Mouse (Mus musculus): ENCODE data around the gene Gckr. TPM values are rescaled to one million over a fixed set of nuclear protein-coding genes. Genes with fewer than 3 reads are reported as not detected.
"Not testable (repeated sequence)": the region's sequence is repeated elsewhere in the genome, so short reads cannot be mapped to it uniquely, and the experiment has no call there.

The Gckr gene
- total RNA-seq, 2 experiments from 2014 or later, result 0.22 to 0.36 TPM

GRCm38 (mm10) chr5:31294964-31295605 lies 2.2 kb upstream of the Gckr start:
- peak in 1 of 2 experiments; percentile 29 for DNase-seq (ENCODE audit: low spot score in 2 of 2)

DNA sequence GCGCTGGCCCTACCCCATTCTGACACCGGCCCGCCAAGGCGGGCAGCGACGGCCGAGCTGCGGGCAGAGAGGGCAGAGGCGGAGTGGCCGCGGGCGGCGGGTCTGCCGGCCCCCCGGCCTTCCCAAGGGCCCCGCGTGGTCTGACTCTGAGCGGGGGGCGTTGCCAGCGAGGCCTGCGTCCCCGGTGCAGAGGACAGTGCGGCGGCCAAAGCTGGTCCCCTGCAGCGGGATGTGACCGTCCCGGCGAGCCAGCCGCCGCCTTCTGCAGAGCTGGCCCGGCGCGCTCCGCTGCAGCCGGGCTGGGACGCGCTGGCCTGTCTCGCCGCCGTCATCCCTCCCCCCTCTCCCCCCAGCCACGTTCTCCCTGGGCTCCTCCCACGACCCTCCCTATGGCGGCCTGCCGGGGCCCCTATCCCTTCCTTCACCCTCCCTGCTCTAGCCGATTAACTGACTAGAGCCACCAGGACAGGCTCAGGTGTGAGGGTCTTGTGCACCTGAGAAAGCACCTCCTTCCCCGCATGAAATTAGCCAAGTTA lies 1.6 kb upstream of the Gckr start, which contains the start of gene Fndc4:
Gene Fndc4, minus strand, starts transcription at position 475 of the 536 bp plus-strand sequence.
- peak; percentile 25 to 38 for DNase-seq (ENCODE audit: low spot score in 2 of 2)

- DNase-seq (ENCODE audit: low spot score in 2 of 2), result no peak
Measured at GRCm38 (mm10) chr5:31297981-31298380, 738 bp downstream of the Gckr start.

GRCm38 (mm10) chr5:31298486-31298885 lies 1.2 kb downstream of the Gckr start:
- no peak for DNase-seq (ENCODE audit: low spot score in 2 of 2)

GRCm38 (mm10) chr5:31301866-31302265 lies 4.6 kb downstream of the Gckr start:
- DNase-seq (ENCODE audit: low spot score in 2 of 2), result no peak

DNA sequence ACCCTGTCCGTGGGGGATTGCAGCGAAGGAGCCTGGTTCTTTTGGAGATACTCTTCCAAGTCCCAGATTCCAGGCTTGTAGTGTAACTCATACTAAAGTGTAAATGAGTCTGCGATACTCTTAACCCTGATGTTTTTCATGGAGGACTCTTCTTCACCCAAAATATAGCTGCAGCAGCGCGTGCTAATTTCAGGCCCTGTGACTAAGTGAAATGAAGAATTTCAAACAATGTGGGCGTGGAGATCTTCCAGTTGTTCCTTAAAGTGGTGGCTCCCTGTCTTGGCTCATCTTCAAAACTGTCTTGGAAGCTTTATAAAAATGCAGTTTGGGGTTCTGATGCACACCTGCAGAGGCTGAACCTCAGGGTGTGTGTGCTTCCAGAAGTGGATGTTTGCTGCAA lies 5.8 kb downstream of the Gckr start:
- no peak for DNase-seq (ENCODE audit: low spot score in 2 of 2)

DNA sequence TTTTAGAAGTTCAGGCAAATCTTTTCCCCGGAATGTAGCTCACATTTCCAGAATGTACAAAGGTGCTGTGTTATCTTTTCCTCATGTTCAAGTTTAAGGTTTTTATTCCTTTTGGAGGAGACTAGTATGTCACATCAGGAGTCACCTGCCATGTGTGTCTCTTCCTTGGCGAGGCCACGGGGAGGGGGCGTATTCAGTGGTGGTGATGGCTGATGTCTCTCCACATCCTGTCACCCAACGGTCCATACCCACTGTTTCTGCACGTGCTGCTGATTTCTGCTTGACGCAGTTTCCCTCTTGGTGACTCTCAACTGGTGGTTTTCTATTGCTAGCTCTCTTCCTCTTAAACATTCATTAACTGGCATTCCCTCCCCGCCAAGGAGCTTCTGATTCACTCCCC lies 15.6 kb downstream of the Gckr start:
- no peak for DNase-seq (ENCODE audit: low spot score in 2 of 2)

DNA sequence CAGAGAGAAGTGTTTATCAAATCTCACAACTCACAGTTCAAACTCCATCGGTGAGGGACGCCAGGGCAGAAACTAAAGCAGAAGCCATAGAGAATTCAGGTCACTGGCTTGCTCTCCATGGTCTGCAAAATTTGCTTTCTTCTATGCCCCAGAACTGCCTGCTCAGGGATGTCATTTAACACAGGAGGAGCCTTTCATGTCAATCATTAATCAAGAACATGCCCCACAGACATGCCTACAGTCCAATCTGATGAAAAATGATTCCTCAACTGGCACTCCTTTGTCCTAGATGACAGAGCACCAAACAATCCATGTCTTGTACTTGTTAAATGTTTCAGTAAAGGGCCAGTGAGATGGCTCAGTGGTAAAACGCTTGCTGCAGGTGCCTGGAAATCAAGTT lies 25.5 kb downstream of the Gckr start:
- no peak for DNase-seq (ENCODE audit: low spot score in 2 of 2)

- DNase-seq (ENCODE audit: low spot score in 2 of 2), result no peak
Measured at GRCm38 (mm10) chr5:31324085-31324484, 26.8 kb downstream of the Gckr start.

- DNase-seq (ENCODE audit: low spot score in 2 of 2), result no peak
Measured at GRCm38 (mm10) chr5:31326850-31327249, 29.6 kb downstream of the Gckr start.

- DNase-seq (ENCODE audit: low spot score in 2 of 2), result peak; percentile 40 to 51
Measured at GRCm38 (mm10) chr5:31328255-31328654, 31.0 kb downstream of the Gckr start.

- not testable (repeated sequence) for DNase-seq (ENCODE audit: low spot score in 2 of 2)
Measured at GRCm38 (mm10) chr5:31357586-31357985, 60.3 kb downstream of the Gckr start.

- DNase-seq (ENCODE audit: low spot score in 2 of 2), result no peak
Measured at GRCm38 (mm10) chr5:31360955-31361354, 63.7 kb downstream of the Gckr start.

Other genes starting within 250 kb of the Gckr start
- gene Atraid, start 249.1 kb upstream of the Gckr start, total RNA-seq (2021), result 100 to 1,000 TPM; 104 to 109 TPM
- gene Slc5a6, start 248.5 kb upstream of the Gckr start, total RNA-seq (2021), result 10 to 100 TPM; 31.6 to 33.1 TPM
- 10 to 100 TPM; 17.5 to 25.4 TPM for gene Cad, start 242.7 kb upstream of the Gckr start, total RNA-seq (2021)
- gene Dnajc5g, start 191.2 kb upstream of the Gckr start, total RNA-seq (2021), result not detected
- not detected for gene Slc30a3, start 189.2 kb upstream of the Gckr start, total RNA-seq (2021)
- under 1 TPM in 1 of 2 experiments, not detected in 1; 0.35 TPM for gene Trim54, start 180.7 kb upstream of the Gckr start, total RNA-seq (2021)
- gene Ucn, start 158.6 kb upstream of the Gckr start, total RNA-seq (2021), result not detected
- 10 to 100 TPM; 59.1 to 61.5 TPM for gene Mpv17, start 143.2 kb upstream of the Gckr start, total RNA-seq (2021)
- 1 to 10 TPM; 1.9 to 2.2 TPM for gene Gm29609, start 117.5 kb upstream of the Gckr start, total RNA-seq (2021)
- 10 to 100 TPM; 43.8 to 55.2 TPM for gene Gtf3c2, start 117.3 kb upstream of the Gckr start, total RNA-seq (2021)
- gene Snx17, start 104.2 kb upstream of the Gckr start, total RNA-seq (2021), result 100 to 1,000 TPM; 103 to 108 TPM
- gene Eif2b4, start 104.0 kb upstream of the Gckr start, total RNA-seq (2021), result 10 to 100 TPM; 54.9 to 69.8 TPM
- gene Zfp513, start 95.1 kb upstream of the Gckr start, total RNA-seq (2021), result 10 to 100 TPM; 25.9 to 29.2 TPM
- gene Ppm1g, start 76.8 kb upstream of the Gckr start, total RNA-seq (2021), result 100 to 1,000 TPM; 110 to 129 TPM
- 10 to 100 TPM; 66.7 to 89.4 TPM for gene Nrbp1, start 56.6 kb upstream of the Gckr start, total RNA-seq (2021)
- gene Gm9970, start 56.2 kb upstream of the Gckr start, total RNA-seq (2021), result under 1 TPM in 1 of 2 experiments, not detected in 1; 0.60 TPM
- 1 to 10 TPM; 4.9 to 6.5 TPM for gene Krtcap3, start 45.8 kb upstream of the Gckr start, total RNA-seq (2021)
- 10 to 100 TPM; 34.9 to 37.9 TPM for gene Ift172, start 6.3 kb upstream of the Gckr start, total RNA-seq (2021)
- 10 to 100 TPM in 1 of 2 experiments, 1 to 10 TPM in 1; 9.5 to 10.3 TPM for gene Fndc4, start 1.4 kb upstream of the Gckr start, total RNA-seq (2021)
- gene Zfp512, start 155.0 kb downstream of the Gckr start, total RNA-seq (2021), result 10 to 100 TPM; 15.1 to 19.4 TPM
- gene 4930548H24Rik, start 188.3 kb downstream of the Gckr start, total RNA-seq (2021), result under 1 TPM in 1 of 2 experiments, not detected in 1; 0.13 TPM
- gene Gpn1, start 197.3 kb downstream of the Gckr start, total RNA-seq (2021), result 10 to 100 TPM; 25.5 to 33.3 TPM
- gene Slc4a1ap, start 229.6 kb downstream of the Gckr start, total RNA-seq (2021), result 10 to 100 TPM; 23.4 to 31.4 TPM
- 10 to 100 TPM; 15.5 to 17.1 TPM for gene Supt7l, start 230.4 kb downstream of the Gckr start, total RNA-seq (2021)